Mouse (Mus musculus) kidney, embryonic 14.5 days (tissue): ENCODE data around the gene Tyk2. TPM values are rescaled to one million over a fixed set of nuclear protein-coding genes. Genes with fewer than 3 reads are reported as not detected.

Experiments
- ATAC-seq: fragments of 200-750 bp; cut with Nextera tagmentation; 2 replicates; pipeline ENCODE4 v1.8.0; 2017; ENCODE audit warnings: moderate number of reproducible peaks, mild to moderate bottlenecking, moderate TSS enrichment, moderate library complexity; ENCODE audit not compliant: low FRiP score, low TSS enrichment
- H3K27ac ChIP-seq: fragments of 300-500 bp; sonication (generic); 2 replicates; pipeline ENCODE4 v1.5.1; 2014; ENCODE audit warnings: low read depth, mild to moderate bottlenecking, low read length, moderate library complexity, mixed read lengths
- H3K27me3 ChIP-seq: fragments of 300-500 bp; sonication (generic); 2 replicates; pipeline ENCODE4 v1.6.1; 2014; ENCODE audit warnings: mild to moderate bottlenecking, low read length; ENCODE audit not compliant: control insufficient read depth, insufficient read depth
- H3K36me3 ChIP-seq: fragments of 300-500 bp; sonication (generic); 2 replicates; pipeline ENCODE4 v1.6.1; 2014; ENCODE audit warnings: low read length, mixed read lengths; ENCODE audit not compliant: control insufficient read depth, insufficient read depth
- H3K4me1 ChIP-seq: fragments of 300-500 bp; sonication (generic); 2 replicates; pipeline ENCODE4 v1.6.1; 2014; ENCODE audit warnings: low read length, mixed read lengths; ENCODE audit not compliant: control insufficient read depth, insufficient read depth
- H3K4me2 ChIP-seq: fragments of 300-500 bp; sonication (generic); replicated peaks from 2 replicates; pipeline ENCODE4 v1.6.1; 2014; ENCODE audit warnings: low read depth, mild to moderate bottlenecking, low read length
- H3K4me3 ChIP-seq: fragments of 300-500 bp; sonication (generic); 2 replicates; pipeline ENCODE4 v1.5.1; 2014; ENCODE audit warnings: mild to moderate bottlenecking, low read length
- H3K9ac ChIP-seq: fragments of 300-500 bp; sonication (generic); 2 replicates; pipeline ENCODE4 v1.6.1; 2014; ENCODE audit warnings: low read depth, mild to moderate bottlenecking, low read length, moderate library complexity
- H3K9me3 ChIP-seq: fragments of 300-500 bp; sonication (generic); 2 replicates; pipeline ENCODE4 v1.6.1; 2016; ENCODE audit warnings: low read length; ENCODE audit not compliant: control insufficient read depth
- WGBS: fragments of 180-500 bp; shearing (Covaris S2); extraction: QIAGEN DNeasy Blood & Tissue Kit; methylation state at CpG from one replicate; pipeline ENCODE4 v1.1.7; 2014; 5-methylcytosine and 5-hydroxymethylcytosine counted together
- polyA plus RNA-seq: library from polyadenylated mRNA; unstranded; fragments of >200 nt; fragmentation: Nextera tagmentation; extraction: Ambion mirVana; gene quantifications from 2 replicates; pipeline ENCODE4 v1.2.1, GENCODE M21; 2014

Gene Tyk2
- polyA plus RNA-seq, 1 experiment from 2014 or later: 8.7 TPM

- Histone ChIP-seq H3K9ac (no peak overlapping the region), H3K27me3 (no peaks in the 10 kb centered on the region), H3K4me1 (no peaks in the 10 kb centered on the region), H3K4me2 (no peak overlapping the region), H3K9me3 (no peaks in the 10 kb centered on the region), H3K4me3 (no peak overlapping the region), H3K27ac (no peak overlapping the region), H3K36me3 (peaks cover 48% of the 10 kb centered on the region)
- peak; percentile 18; the same call in 1 of the 2 replicates for ATAC-seq
- 53% methylated on average over 3 of the region's 3 CpGs for WGBS
These were observed 6.2 kb upstream of the Tyk2 start for GRCm38 (mm10) chr9:21137229-21137628.

- peaks cover 40% of the 10 kb centered on the region for H3K36me3 ChIP-seq
- no peak overlapping the region for H3K27ac ChIP-seq
- 83% methylated on average over 6 of the region's 6 CpGs for WGBS
- no peak overlapping the region for H3K4me2 ChIP-seq
- no peak overlapping the region for H3K4me3 ChIP-seq
- H3K27me3 ChIP-seq: no peaks in the 10 kb centered on the region
- H3K9ac ChIP-seq: no peak overlapping the region
- H3K4me1 ChIP-seq: no peaks in the 10 kb centered on the region
- ATAC-seq: no peak
- no peaks in the 10 kb centered on the region for H3K9me3 ChIP-seq
These were observed 5.4 kb upstream of the Tyk2 start for GRCm38 (mm10) chr9:21136401-21136800.

- H3K27me3 ChIP-seq: no peaks in the 10 kb centered on the region
- H3K4me3 ChIP-seq: no peak overlapping the region
- H3K9ac ChIP-seq: no peak overlapping the region
- H3K4me1 ChIP-seq: no peaks in the 10 kb centered on the region
- ATAC-seq: no peak
- no peak overlapping the region for H3K27ac ChIP-seq
- WGBS: 81% methylated on average over 1 of the region's 1 CpGs
- H3K4me2 ChIP-seq: no peak overlapping the region
- H3K36me3 ChIP-seq: peaks cover 36% of the 10 kb centered on the region
- H3K9me3 ChIP-seq: no peaks in the 10 kb centered on the region
These were observed 4.9 kb upstream of the Tyk2 start for GRCm38 (mm10) chr9:21135941-21136381.

GRCm38 (mm10) chr9:21135329-21135890 is 4.4 kb upstream of the Tyk2 start:
- Histone ChIP-seq H3K4me1 (0 out of 2 replicates have a peak, but pooled peaks cover 2% of the 10 kb centered on the region), H3K27me3 (no peaks in the 10 kb centered on the region), H3K27ac (no peak overlapping the region), H3K4me2 (no peak overlapping the region), H3K4me3 (no peak overlapping the region), H3K9me3 (no peaks in the 10 kb centered on the region), H3K9ac (no peak overlapping the region), H3K36me3 (peaks cover 30% of the 10 kb centered on the region)
- ATAC-seq: no peak
- 82% methylated on average over 4 of the region's 4 CpGs for WGBS

- H3K9me3 ChIP-seq: no peaks in the 10 kb centered on the region
- 0 out of 2 replicates have a peak, but pooled peaks cover 5% of the 10 kb centered on the region for H3K4me1 ChIP-seq
- no peaks in the 10 kb centered on the region for H3K27me3 ChIP-seq
- H3K36me3 ChIP-seq: peaks cover 24% of the 10 kb centered on the region
- H3K4me2 ChIP-seq: no peak overlapping the region
- H3K4me3 ChIP-seq: no peak overlapping the region
- H3K27ac ChIP-seq: no peak overlapping the region
- H3K9ac ChIP-seq: no peak overlapping the region
- WGBS: 74% methylated on average over 9 of the region's 9 CpGs
- ATAC-seq: no peak
These were observed 3.7 kb upstream of the Tyk2 start for GRCm38 (mm10) chr9:21134595-21135328.

GRCm38 (mm10) chr9:21133064-21133707 is 2.1 kb upstream of the Tyk2 start:
- H3K4me1 ChIP-seq: 0 out of 2 replicates have a peak, but pooled peaks cover 5% of the 10 kb centered on the region
- H3K4me2 ChIP-seq: no peak overlapping the region
- H3K9me3 ChIP-seq: no peaks in the 10 kb centered on the region
- no peaks in the 10 kb centered on the region for H3K27me3 ChIP-seq
- H3K9ac ChIP-seq: no peak overlapping the region
- no peak for ATAC-seq
- no peak overlapping the region for H3K27ac ChIP-seq
- no peak overlapping the region for H3K4me3 ChIP-seq
- H3K36me3 ChIP-seq: peaks cover 9% of the 10 kb centered on the region
- WGBS: 78% methylated on average over 9 of the region's 9 CpGs

- WGBS: 78% methylated on average over 12 of the region's 12 CpGs
- Histone ChIP-seq H3K4me3 (no peak overlapping the region), H3K36me3 (no peaks in the 10 kb centered on the region; the same call in 1 of the 2 replicates), H3K9me3 (no peaks in the 10 kb centered on the region), H3K9ac (no peak overlapping the region), H3K27ac (no peak overlapping the region), H3K4me2 (no peak overlapping the region), H3K4me1 (0 out of 2 replicates have a peak, but pooled peaks cover 5% of the 10 kb centered on the region), H3K27me3 (no peaks in the 10 kb centered on the region)
- ATAC-seq: no peak
These were observed 1.2 kb upstream of the Tyk2 start for GRCm38 (mm10) chr9:21132102-21132775.

- Histone ChIP-seq H3K4me3 (no peak overlapping the region), H3K4me2 (no peak overlapping the region), H3K4me1 (0 out of 2 replicates have a peak, but pooled peaks cover 5% of the 10 kb centered on the region), H3K27ac (no peak overlapping the region), H3K36me3 (peaks cover 16% of the 10 kb centered on the region), H3K27me3 (no peaks in the 10 kb centered on the region), H3K9ac (no peak overlapping the region), H3K9me3 (no peaks in the 10 kb centered on the region)
- WGBS: 79% methylated on average over 2 of the region's 2 CpGs
- ATAC-seq: no peak
These were observed 4.8 kb downstream of the Tyk2 start for GRCm38 (mm10) chr9:21126259-21126627.
